Mouse (Mus musculus) cortical plate, adult 2 months (tissue): ENCODE measurements around the gene Tk2.

Source experiments
- CTCF ChIP-seq: fragments of 200-500 bp; IDR thresholded peaks from 2 replicates; pipeline ENCODE4 v1.5.1; 2011; ENCODE audit warnings: mild to moderate bottlenecking, control low read depth, low read length; ENCODE audit not compliant: insufficient read depth; ENCODE audit errors: extremely low read depth
- POLR2A ChIP-seq: fragments of 200-500 bp; IDR thresholded peaks from 2 replicates; pipeline ENCODE4 v1.6.1; 2011; ENCODE audit warnings: mild to moderate bottlenecking, low read length, control low read depth; ENCODE audit not compliant: insufficient read depth; ENCODE audit errors: extremely low read depth

DNA sequence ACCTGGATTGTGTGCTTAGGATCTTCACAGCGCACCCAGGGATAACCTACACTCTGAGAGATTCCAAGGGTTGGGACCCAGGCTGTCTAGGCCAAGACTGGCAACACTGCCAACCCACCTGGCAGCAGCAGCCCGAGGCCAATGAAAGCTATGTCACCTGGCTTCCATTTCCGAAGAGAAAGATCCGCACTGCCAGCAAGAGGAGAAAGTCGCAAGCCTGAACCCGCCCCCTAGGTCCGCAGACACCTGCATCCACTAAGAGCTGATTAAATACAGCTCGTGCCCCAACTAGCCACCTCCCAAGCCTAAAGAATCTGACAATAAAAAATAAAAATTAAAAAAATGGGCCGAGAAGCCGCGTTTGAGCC lies 466 bp downstream of the Tk2 start:
- TF ChIP-seq CTCF: no peak
- no peak for TF ChIP-seq POLR2A
